Mouse (Mus musculus) ZHBTc4 (cell line): ENCODE measurements around the gene Naa50.

Source experiments
- DNase-seq: peaks from one replicate; pipeline ENCODE4 v3.0.0-alpha.2; 2011; ENCODE audit warnings: low read depth, low spot score

Naa50 gene

GRCm38 (mm10) chr16:44139536-44140185, at the start of gene Naa50, which contains the start of gene Atp6v1a:
Gene Naa50 (plus strand): TSS chr16:44139830.
Gene Atp6v1a (minus strand): TSS chr16:44139705.
- peak; percentile 96 for DNase-seq

GRCm38 (mm10) chr16:44099377-44099776, 40.3 kb upstream of the Naa50 start:
- no peak for DNase-seq

GRCm38 (mm10) chr16:44101181-44101710, 38.4 kb upstream of the Naa50 start:
- peak; percentile 35 for DNase-seq

- peak; percentile 44 for DNase-seq
These were observed 36.7 kb upstream of the Naa50 start for GRCm38 (mm10) chr16:44102925-44103324.

- DNase-seq = peak; percentile 70
These were observed 35.5 kb upstream of the Naa50 start for GRCm38 (mm10) chr16:44103806-44104766.

GRCm38 (mm10) chr16:44105211-44105610, 34.4 kb upstream of the Naa50 start:
- DNase-seq = no peak

GRCm38 (mm10) chr16:44109002-44109401, 30.6 kb upstream of the Naa50 start:
- no peak for DNase-seq

- no peak for DNase-seq
These were observed 19.7 kb upstream of the Naa50 start for GRCm38 (mm10) chr16:44119753-44120501.

- DNase-seq = peak; percentile 23
These were observed 17.5 kb upstream of the Naa50 start for GRCm38 (mm10) chr16:44122122-44122521.

- no peak for DNase-seq
These were observed 17.1 kb upstream of the Naa50 start for GRCm38 (mm10) chr16:44122574-44122973.

- no peak for DNase-seq
These were observed 16.5 kb upstream of the Naa50 start for GRCm38 (mm10) chr16:44122982-44123725.

GRCm38 (mm10) chr16:44123786-44124185, 15.8 kb upstream of the Naa50 start:
- no peak for DNase-seq

GRCm38 (mm10) chr16:44124713-44125112, 14.9 kb upstream of the Naa50 start:
- DNase-seq = no peak

- DNase-seq = no peak
These were observed 14.2 kb upstream of the Naa50 start for GRCm38 (mm10) chr16:44125436-44125835.

- DNase-seq = no peak
These were observed 13.2 kb upstream of the Naa50 start for GRCm38 (mm10) chr16:44126437-44126836.

GRCm38 (mm10) chr16:44132300-44132699, 7.3 kb upstream of the Naa50 start:
- no peak for DNase-seq

GRCm38 (mm10) chr16:44133187-44133586, 6.4 kb upstream of the Naa50 start:
- DNase-seq = no peak

GRCm38 (mm10) chr16:44136511-44137021, 3.1 kb upstream of the Naa50 start:
- peak; percentile 49 for DNase-seq

- DNase-seq = peak; percentile 33
These were observed 1.2 kb upstream of the Naa50 start for GRCm38 (mm10) chr16:44138377-44138978.

GRCm38 (mm10) chr16:44138979-44139535, 573 bp upstream of the Naa50 start:
- DNase-seq = peak; percentile 96
